Mouse (Mus musculus) ES-Bruce4 (cell line): ENCODE measurements around the gene Tenm4.

ENCODE experiments used
- CTCF ChIP-seq: IDR thresholded peaks from one replicate; pipeline ENCODE4 v1.8.1; 2011; ENCODE audit warnings: low read depth, low read length
- EP300 ChIP-seq: IDR thresholded peaks from 2 replicates; pipeline ENCODE4 v1.6.1; 2011; ENCODE audit warnings: low read depth, low read length; ENCODE audit not compliant: insufficient read depth

GRCm38 (mm10) chr7:96570965-96571364, 399.9 kb downstream of the Tenm4 start:
- no peak for TF ChIP-seq CTCF
- TF ChIP-seq EP300: no peak
